Mouse (Mus musculus) heart, embryonic 14.5 days (tissue): ENCODE data around the gene Immt. TPM values are rescaled to one million over a fixed set of nuclear protein-coding genes. Genes with fewer than 3 reads are reported as not detected.
"Not testable (repeated sequence)": the region's sequence is repeated elsewhere in the genome, so short reads cannot be mapped to it uniquely, and the experiment has no call there.

ENCODE experiments used
- ATAC-seq: fragments of 200-750 bp; cut with Nextera tagmentation; 2 replicates; pipeline ENCODE4 v1.8.0; 2017; ENCODE audit warnings: low read depth, moderate TSS enrichment; ENCODE audit not compliant: insufficient number of reproducible peaks, insufficient read depth, low FRiP score
- H3K27ac ChIP-seq, 2 experiments: fragments of 200-500 bp in 1 of 2; fragments of 300-500 bp in 1 of 2; sonication (generic) in 1 of 2; replicated peaks in 1 of 2; 2 replicates each; pipeline ENCODE4 v1.5.1; 2012 to 2014; ENCODE audit warnings: low read depth in 2 of 2, low read length in 2 of 2, control low read depth in 1 of 2, mild to moderate bottlenecking in 1 of 2, mixed read lengths in 1 of 2; ENCODE audit not compliant: control insufficient read depth in 1 of 2, insufficient read depth in 1 of 2
- H3K27me3 ChIP-seq: fragments of 300-500 bp; sonication (generic); 2 replicates; pipeline ENCODE4 v1.6.1; 2014; ENCODE audit warnings: mild to moderate bottlenecking, low read length, control low read depth; ENCODE audit not compliant: control insufficient read depth, insufficient read depth
- H3K36me3 ChIP-seq: fragments of 300-500 bp; sonication (generic); 2 replicates; pipeline ENCODE4 v1.6.1; 2014; ENCODE audit warnings: mild to moderate bottlenecking, control low read depth, low read length, mixed read lengths; ENCODE audit not compliant: control insufficient read depth, insufficient read depth
- H3K4me1 ChIP-seq, 2 experiments: fragments of 200-500 bp in 1 of 2; fragments of 300-500 bp in 1 of 2; sonication (generic) in 1 of 2; 2 replicates each; pipeline ENCODE4 v1.6.1; 2012 to 2014; ENCODE audit warnings: low read length in 2 of 2, control low read depth in 1 of 2, mixed read lengths in 1 of 2; ENCODE audit not compliant: control insufficient read depth in 2 of 2, insufficient read depth in 2 of 2
- H3K4me2 ChIP-seq: fragments of 300-500 bp; sonication (generic); 2 replicates; pipeline ENCODE4 v1.6.1; 2014; ENCODE audit warnings: mild to moderate bottlenecking, low read length
- H3K4me3 ChIP-seq, 2 experiments: fragments of 200-500 bp in 1 of 2; fragments of 300-500 bp in 1 of 2; sonication (generic) in 1 of 2; 2 replicates each; pipeline ENCODE4 v1.5.1; 2012 to 2014; ENCODE audit warnings: low read length in 2 of 2, mild to moderate bottlenecking in 2 of 2, control low read depth in 1 of 2, low read depth in 1 of 2, moderate library complexity in 1 of 2; ENCODE audit not compliant: control insufficient read depth in 1 of 2, insufficient read depth in 1 of 2
- H3K9ac ChIP-seq: fragments of 300-500 bp; sonication (generic); 2 replicates; pipeline ENCODE4 v1.6.1; 2014; ENCODE audit warnings: mild to moderate bottlenecking, low read length
- H3K9me3 ChIP-seq: fragments of 300-500 bp; sonication (generic); 2 replicates; pipeline ENCODE4 v1.6.1; 2016; ENCODE audit warnings: low read length, control low read depth; ENCODE audit not compliant: control insufficient read depth
- WGBS: fragments of 180-500 bp; shearing (Covaris S2); extraction: QIAGEN DNeasy Blood & Tissue Kit; methylation state at CpG from one replicate; pipeline ENCODE4 v1.1.7; 2014; 5-methylcytosine and 5-hydroxymethylcytosine counted together
- polyA plus RNA-seq: library from polyadenylated mRNA; unstranded; fragments of >200 nt; fragmentation: Nextera tagmentation; extraction: Ambion mirVana; gene quantifications from 2 replicates; pipeline ENCODE4 v1.2.1, GENCODE M21; 2014

The Immt gene
- polyA plus RNA-seq, 1 experiment from 2014 or later = 342 TPM

DNA sequence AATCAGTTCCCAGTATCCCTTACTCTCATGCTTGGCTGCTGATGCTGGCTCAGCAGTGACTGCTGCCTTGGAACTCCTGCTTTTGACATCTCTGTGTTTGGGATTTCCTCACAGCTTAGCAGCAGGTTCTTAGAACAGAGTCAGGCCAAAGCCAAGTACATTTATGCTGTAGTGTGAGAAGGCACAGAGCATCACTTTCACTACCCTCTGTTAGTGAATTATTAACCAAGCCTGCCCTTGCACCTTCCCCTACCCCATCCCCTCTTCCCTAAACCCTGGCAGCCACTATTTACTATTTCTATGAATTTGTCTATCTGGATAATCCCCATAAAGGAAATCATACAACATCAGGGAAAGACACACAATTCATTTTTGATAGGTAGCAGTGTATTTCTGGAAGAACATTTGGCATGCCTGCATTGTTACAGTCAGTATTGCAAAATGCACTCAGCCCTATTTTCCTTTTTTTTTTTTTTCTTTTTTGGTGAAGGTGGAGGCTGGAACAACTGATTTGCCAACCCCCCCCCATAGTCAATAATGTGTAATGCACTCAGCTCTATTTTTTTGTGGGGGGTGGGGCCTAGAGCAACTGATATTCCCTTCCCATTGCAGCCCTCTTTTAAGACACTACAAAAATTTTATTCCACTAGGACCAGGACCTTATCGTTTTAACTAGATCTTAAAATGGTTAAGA is 9.6 kb downstream of the Immt start:
- H3K9ac ChIP-seq = no peak overlapping the region
- H3K27ac ChIP-seq = no peak overlapping the region
- no peaks in the 10 kb centered on the region for H3K4me1 ChIP-seq
- no peak for ATAC-seq
- WGBS = 97% methylated on average over 1 of the region's 1 CpGs
- H3K36me3 ChIP-seq = peaks cover 14% of the 10 kb centered on the region
- H3K4me2 ChIP-seq = no peak overlapping the region
- no peak overlapping the region for H3K4me3 ChIP-seq
- H3K27me3 ChIP-seq = no peaks in the 10 kb centered on the region
- no peaks in the 10 kb centered on the region for H3K9me3 ChIP-seq

- not testable (repeated sequence) for H3K4me3 ChIP-seq, H3K27ac ChIP-seq, H3K9me3 ChIP-seq, H3K4me2 ChIP-seq, H3K9ac ChIP-seq, H3K27me3 ChIP-seq, H3K4me1 ChIP-seq, ATAC-seq
- peaks cover 66% of the 10 kb centered on the region for H3K36me3 ChIP-seq
- 95% methylated on average over 6 of the region's 6 CpGs for WGBS
Measured at GRCm38 (mm10) chr6:71846906-71847305, 15.8 kb downstream of the Immt start.

- WGBS = 91% methylated on average over 2 of the region's 2 CpGs
- Histone ChIP-seq H3K4me2 (no peak overlapping the region), H3K27ac (no peak overlapping the region), H3K9me3 (no peaks in the 10 kb centered on the region; the same call in 1 of the 2 replicates), H3K36me3 (peaks cover 90% of the 10 kb centered on the region), H3K9ac (no peak overlapping the region), H3K4me1 (no peaks in the 10 kb centered on the region), H3K27me3 (no peaks in the 10 kb centered on the region), H3K4me3 (no peak overlapping the region)
- no peak for ATAC-seq
Measured at GRCm38 (mm10) chr6:71867751-71868150, 36.6 kb downstream of the Immt start.

DNA sequence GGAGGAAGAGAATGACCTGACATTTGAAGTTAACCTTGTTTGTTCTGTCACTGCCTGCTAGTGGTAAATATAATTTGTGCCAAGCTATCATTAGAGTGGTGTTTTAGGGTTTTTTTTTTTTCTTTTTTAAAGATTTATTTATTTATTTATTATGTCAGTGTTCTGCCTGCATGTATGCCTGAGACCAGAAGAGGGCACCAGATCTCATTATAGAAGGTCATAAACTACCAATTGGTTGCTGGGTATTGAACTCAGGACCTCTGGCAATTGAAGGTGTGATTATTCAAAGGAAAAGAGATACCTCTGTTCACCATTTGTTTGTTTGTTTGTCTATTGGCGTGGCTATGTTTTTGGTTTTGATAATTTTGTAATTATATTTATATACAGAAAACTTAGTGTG is 37.7 kb downstream of the Immt start:
- WGBS = 89% methylated on average over 1 of the region's 1 CpGs

GRCm38 (mm10) chr6:71871396-71871795 is 40.3 kb downstream of the Immt start:
- no peaks in the 10 kb centered on the region for H3K27me3 ChIP-seq
- no peak overlapping the region for H3K4me2 ChIP-seq
- no peak overlapping the region for H3K9ac ChIP-seq
- H3K36me3 ChIP-seq = peaks cover 93% of the 10 kb centered on the region
- H3K4me1 ChIP-seq = no peaks in the 10 kb centered on the region
- no peak overlapping the region for H3K4me3 ChIP-seq
- H3K9me3 ChIP-seq = no peaks in the 10 kb centered on the region
- 91% methylated on average over 9 of the region's 9 CpGs for WGBS
- ATAC-seq = no peak
- H3K27ac ChIP-seq = no peak overlapping the region

More for the DNA sequence above, 37.7 kb downstream of the Immt start:
- H3K9ac ChIP-seq = no peak overlapping the region
- no peak overlapping the region for H3K4me2 ChIP-seq
- no peaks in the 10 kb centered on the region; the same call in 1 of the 2 replicates for H3K9me3 ChIP-seq
- no peak overlapping the region for H3K4me3 ChIP-seq
- H3K36me3 ChIP-seq = peaks cover 90% of the 10 kb centered on the region
- ATAC-seq = no peak
- H3K27me3 ChIP-seq = no peaks in the 10 kb centered on the region
- no peaks in the 10 kb centered on the region for H3K4me1 ChIP-seq
- no peak overlapping the region for H3K27ac ChIP-seq

DNA sequence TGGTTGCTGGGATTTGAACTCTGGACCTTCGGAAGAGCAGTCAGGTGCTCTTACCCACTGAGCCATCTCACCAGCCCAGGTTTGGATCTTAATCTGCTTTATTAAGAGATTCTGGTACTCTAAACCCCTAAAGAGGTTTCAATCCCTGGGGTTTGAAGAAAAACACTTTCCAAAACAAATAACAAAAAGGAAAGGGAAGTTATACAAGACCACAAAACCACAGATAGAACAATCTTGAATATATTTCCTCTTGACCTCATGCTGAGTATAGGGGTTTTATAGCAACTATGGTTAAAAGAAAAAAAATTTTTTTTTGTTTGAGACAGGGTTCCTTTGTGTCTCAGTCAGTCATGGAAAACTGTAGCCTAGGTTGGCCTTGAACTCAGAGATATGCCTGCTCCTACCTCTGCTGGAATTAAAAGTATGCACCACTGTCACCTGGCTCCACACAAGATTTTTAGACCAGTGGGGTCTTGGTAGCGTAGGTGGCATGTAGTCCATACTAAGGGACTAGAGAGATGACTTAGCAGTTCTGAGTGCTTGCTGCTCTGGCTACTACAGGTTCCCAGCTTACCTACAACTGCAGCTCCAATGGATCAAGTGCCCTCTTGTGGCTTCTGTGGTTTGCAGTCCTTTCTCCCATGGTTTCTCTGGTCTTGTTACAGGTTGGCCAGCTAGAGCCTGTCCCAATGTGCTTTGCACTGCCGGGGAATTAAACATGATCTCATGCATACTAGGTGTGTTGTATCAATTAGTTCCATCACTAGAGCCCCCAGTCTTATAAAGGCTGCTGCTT is 47.0 kb downstream of the Immt start:
- Histone ChIP-seq H3K9ac (no peak overlapping the region), H3K9me3 (no peaks in the 10 kb centered on the region), H3K4me2 (no peak overlapping the region), H3K27me3 (no peaks in the 10 kb centered on the region), H3K4me3 (no peak overlapping the region), H3K4me1 (no peaks in the 10 kb centered on the region), H3K27ac (no peak overlapping the region), H3K36me3 (peaks cover 97% of the 10 kb centered on the region)
- 94% methylated on average over 3 of the region's 3 CpGs for WGBS
- ATAC-seq = no peak

DNA sequence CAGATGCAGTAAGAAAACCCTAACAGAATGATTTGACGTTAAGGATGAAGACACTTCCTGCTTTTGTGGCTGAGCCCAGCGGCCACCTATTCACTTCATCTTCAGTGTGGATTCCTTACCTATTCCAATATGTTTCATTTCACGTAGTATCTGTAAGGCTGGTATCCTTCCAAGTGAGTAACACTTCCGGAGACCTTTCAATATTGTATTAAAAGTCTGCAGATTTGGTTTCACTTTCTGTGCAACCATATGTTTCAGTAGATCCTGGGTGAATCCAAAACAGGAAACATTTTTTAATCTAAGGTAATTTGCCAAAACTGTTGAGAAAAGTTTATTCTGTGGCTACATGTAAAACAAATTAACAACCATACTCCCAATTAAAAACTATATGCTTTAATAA is 62.1 kb downstream of the Immt start:
- Histone ChIP-seq H3K36me3 (peaks cover 100% of the 10 kb centered on the region), H3K4me2 (no peak overlapping the region), H3K9me3 (no peaks in the 10 kb centered on the region), H3K27ac (no peak overlapping the region), H3K4me3 (no peak overlapping the region), H3K27me3 (no peaks in the 10 kb centered on the region), H3K9ac (no peak overlapping the region), H3K4me1 (no peaks in the 10 kb centered on the region)
- no peak for ATAC-seq
- 88% methylated on average over 4 of the region's 4 CpGs for WGBS
